Mouse (Mus musculus) layer of hippocampus, postnatal 36 days (tissue): ENCODE measurements around the gene Man2a1. TPM values are rescaled to one million over a fixed set of nuclear protein-coding genes. Genes with fewer than 3 reads are reported as not detected.

Source experiments
- DNase-seq, 2 experiments: peaks; one replicate each; pipeline ENCODE4 v3.0.0; 2022
- total RNA-seq, 2 experiments: library from RNA; stranded (reverse); gene quantifications; 2 replicates each; pipeline ENCODE4 v1.2.3; 2021

Gene Man2a1
- total RNA-seq, 2 experiments from 2014 or later, result 14.9 to 16.4 TPM

GRCm38 (mm10) chr17:64603134-64603533 lies 2.6 kb downstream of the Man2a1 start:
- DNase-seq, result no peak

- DNase-seq, result no peak
Observed at GRCm38 (mm10) chr17:64603534-64603933, 3.0 kb downstream of the Man2a1 start.

DNA sequence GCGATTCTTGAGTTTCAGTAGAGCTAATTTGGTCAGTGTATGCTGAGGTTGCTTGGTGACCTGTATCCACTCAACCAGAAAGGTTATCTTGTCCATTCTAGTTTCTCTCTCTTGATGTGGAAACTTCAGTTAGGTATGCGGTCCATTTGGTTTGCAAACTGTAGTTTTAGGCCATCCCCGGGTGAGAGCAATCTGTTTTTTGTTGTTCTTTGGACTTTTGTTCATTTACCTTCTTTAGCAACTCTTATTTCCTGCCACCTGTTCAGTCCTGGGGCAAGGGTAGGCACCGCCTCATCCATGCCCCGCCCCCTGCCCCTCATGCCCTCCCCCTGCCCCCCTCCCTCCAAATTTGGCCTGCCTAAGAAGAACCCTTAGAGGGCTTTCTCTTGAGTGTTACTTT lies 3.6 kb downstream of the Man2a1 start:
- no peak for DNase-seq

DNA sequence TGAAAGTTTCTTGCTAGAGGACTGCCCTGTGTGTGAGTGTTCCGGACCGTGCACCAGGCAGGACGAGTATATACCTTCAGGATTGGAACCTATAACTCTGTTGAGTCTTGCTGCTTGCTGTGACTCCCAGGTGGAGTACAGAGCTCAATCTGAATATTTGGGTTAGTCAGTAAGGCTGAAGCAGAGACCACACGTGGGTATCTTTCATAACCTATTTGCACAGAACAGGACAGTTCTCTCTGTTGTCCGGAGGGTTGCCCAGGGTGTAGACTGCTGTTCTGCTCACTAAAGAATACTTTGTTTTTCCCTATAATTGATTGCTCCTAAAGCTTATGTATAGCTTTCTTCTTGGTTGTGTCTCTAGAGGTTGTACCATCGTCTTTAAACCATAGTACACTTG lies 7.7 kb downstream of the Man2a1 start:
- DNase-seq, result no peak

DNA sequence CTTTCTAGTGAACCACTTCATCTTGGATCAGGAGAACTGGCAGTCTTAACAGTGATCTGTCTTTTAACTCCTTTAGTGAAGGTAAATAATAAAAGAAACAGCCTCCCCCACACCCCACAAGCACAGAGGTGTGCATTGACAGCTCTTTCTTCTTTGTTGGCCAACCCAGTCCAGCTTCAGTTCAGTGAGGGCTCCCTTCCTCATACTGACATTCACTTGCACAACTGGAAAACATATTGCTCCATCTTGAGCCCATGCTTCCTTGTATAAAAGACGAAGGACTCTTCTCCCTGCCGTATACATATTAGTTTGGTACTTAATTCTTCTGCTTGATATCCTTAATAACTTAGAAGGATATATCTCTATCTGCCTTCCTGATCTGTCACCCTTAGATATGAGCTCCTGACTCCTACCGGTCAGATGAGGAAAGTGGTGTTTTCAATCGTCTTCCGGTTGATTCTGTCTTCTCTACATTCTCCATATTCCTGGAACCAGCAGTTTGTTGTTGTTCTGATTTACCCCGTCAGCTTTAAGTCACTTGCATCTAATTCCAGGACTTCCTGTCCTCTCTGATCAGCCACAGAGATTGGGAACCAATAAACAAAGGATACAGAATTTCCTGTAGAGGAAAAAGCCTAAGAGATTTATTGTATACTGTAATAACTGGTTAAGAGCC lies 8.5 kb downstream of the Man2a1 start:
- no peak for DNase-seq

- DNase-seq, result no peak
Observed at GRCm38 (mm10) chr17:64609741-64610140, 9.2 kb downstream of the Man2a1 start.

GRCm38 (mm10) chr17:64611426-64611825 lies 10.9 kb downstream of the Man2a1 start:
- DNase-seq, result no peak

DNA sequence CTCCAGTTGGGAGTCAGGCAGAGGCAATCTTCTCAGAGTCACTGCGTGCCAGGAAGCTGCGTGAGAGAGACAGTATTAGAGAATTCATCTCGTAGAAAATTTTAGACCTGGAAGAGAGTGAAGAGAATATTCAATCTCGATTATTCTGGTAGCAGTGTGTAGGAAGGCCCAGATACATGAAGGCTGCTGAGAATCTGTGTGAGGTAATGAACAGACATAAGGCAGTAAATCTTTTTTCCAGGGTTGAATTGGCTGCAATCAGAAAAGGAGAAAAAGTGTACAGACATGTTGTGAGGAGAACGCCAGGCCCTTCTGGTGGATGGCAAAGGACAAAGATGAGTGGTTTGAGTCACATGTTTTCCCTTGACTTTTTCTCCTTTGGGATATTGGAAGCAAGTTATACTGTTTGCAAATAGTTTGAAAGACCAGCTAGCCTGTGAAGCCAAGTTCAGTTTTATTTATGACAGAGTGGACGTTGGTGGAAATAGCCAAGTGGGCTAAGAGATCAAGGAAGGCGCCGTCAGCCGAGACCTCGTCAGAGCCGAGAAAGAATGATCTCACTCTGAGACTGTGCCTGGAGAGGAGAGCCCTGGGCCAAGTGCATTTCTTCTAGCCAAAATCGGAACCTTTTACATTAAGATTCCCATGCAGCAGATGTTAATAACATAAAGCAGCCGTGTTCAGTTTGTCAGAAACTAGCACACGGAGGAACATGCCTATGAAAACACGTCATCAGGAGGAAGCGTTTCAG lies 11.8 kb downstream of the Man2a1 start:
- no peak for DNase-seq

GRCm38 (mm10) chr17:64612930-64613329 lies 12.4 kb downstream of the Man2a1 start:
- DNase-seq, result no peak

DNA sequence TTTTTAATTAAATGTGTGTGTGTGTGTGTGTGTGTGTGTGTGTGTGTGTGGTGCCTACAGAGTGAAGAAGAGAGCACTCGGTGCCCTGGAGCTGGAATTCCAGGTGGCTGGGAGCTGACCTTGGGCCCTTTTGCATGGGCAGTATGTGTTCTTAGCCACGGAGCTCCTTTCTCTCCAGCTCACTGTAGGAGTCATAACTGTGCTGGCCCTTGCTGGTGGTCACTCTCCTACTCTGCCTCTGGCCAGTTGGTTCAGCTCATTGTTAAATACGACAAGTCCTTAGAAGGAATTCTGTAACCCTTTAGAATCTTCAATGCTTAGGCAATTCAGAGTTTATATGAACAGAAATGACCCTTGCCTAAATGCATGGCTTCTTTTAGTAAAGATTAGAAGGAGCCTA lies 12.8 kb downstream of the Man2a1 start:
- DNase-seq, result no peak

- DNase-seq, result no peak
Observed at GRCm38 (mm10) chr17:64614804-64615203, 14.3 kb downstream of the Man2a1 start.

DNA sequence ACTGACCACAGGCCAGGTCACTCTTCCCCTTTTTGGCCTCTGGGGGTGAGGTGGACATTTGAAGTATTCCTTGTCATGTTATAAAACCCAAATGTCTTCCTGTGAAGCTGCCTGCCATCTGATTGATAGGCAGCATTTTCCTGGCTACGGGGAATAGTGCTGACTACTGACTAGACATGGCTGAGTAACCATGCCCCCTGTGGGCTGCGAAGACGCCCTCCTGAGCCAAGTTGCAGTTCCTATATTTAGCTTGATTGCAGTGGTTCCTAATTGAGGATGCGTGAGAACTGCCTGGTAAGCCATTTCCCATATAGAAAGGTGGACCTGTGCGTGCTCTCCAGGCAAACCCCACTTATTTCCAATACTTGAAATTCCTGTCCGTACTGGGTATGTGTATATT lies 14.9 kb downstream of the Man2a1 start:
- no peak for DNase-seq

GRCm38 (mm10) chr17:64616259-64616658 lies 15.7 kb downstream of the Man2a1 start:
- no peak for DNase-seq

DNA sequence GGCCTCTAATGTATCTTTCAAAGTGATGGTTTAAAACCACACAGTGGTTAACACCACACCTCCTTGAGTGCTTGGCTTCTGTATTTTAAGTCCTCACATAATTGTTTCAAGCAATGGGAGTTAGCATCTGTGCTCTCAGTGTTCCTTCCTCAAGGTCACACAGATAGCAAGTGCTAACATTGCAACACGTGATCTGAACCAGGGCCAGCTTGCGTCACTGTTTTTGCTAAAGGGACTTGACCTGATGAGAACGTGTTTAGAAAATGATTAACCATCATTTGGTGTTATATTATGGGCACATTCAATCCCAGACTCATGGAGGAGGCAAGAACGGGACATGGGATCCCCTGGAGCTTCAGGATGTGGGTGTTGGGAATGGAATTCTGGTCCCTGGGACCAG lies 17.3 kb downstream of the Man2a1 start:
- no peak for DNase-seq

DNA sequence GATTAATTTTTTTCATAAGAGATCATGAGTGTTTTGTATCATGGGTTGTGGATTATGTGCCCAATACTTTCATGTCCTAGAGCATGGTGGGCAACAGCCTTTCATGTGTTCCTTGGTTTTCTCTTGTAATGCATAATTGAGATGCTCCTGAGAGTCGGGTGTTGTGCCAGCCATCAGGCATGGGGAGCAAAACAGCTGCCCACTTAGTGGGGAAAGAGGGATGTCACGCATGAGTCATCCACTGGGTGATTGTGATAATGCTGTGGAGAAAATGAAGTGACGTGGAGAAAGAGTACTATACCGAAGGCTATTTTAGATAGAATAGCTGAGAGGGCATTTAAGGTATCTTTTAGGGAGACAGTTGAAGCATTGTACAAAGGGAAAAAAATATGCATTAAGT lies 18.5 kb downstream of the Man2a1 start:
- DNase-seq, result no peak

GRCm38 (mm10) chr17:64620135-64620534 lies 19.6 kb downstream of the Man2a1 start:
- no peak for DNase-seq

- DNase-seq, result no peak
Observed at GRCm38 (mm10) chr17:64620627-64621026, 20.1 kb downstream of the Man2a1 start.

GRCm38 (mm10) chr17:64621226-64621625 lies 20.7 kb downstream of the Man2a1 start:
- DNase-seq, result no peak

GRCm38 (mm10) chr17:64621649-64622351 lies 21.3 kb downstream of the Man2a1 start:
- no peak for DNase-seq

GRCm38 (mm10) chr17:64622352-64622886 lies 21.9 kb downstream of the Man2a1 start:
- DNase-seq, result no peak

- DNase-seq, result no peak
Observed at GRCm38 (mm10) chr17:64624439-64624838, 23.9 kb downstream of the Man2a1 start.

DNA sequence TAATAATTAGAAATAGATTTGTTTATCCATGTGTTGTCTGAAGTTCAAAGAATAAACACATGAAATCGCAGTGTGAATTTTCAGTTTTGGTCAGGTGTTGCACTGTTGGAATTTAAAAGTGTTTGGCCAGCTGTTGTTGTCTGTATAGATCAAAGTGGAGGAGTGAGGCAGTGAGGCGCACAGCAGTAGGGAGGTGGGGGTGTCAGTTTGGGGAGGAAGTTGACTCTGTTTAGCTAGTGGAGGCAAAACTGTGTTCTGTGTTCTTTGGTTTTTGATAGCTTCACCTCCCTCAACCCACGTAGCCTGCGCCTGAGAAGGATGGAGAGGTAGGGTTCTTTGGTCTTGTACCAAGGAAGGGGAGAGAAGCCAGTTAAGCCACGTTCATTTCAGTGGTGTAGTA lies 28.3 kb downstream of the Man2a1 start:
- no peak for DNase-seq

DNA sequence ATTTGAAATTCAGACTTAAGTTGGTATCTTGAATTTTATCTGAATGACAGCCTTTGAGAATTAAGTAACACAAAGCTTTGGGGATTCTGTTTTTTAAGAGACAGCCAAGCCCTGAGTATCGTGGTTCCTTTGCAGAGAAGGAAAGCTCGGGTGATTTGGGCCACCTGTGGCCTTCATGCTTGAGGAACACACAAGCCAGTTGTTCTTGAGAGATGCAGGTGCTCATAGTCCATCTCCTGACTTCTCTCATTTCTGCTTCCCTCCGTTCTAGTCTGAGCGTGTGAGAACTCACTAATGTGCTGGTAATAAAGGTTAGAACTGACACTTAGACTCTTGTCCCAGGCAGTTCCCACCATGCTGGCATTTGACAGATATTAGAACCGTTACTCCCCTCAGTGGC lies 28.9 kb downstream of the Man2a1 start:
- DNase-seq, result no peak
